Mouse (Mus musculus): ENCODE measurements at regions not wholly inside any gene's neighbourhood (a gene's known extent, or its start where the extent isn't known, plus 50 kb on each side); places are given as distances from the start of the nearest gene placed in this dataset.

GRCm38 (mm10) chr7:77966658-77967057 is 771.2 kb downstream of the Ntrk3 start:
- no peak for DNase-seq

- DNase-seq: no peak
Measured at GRCm38 (mm10) chr7:77933366-77933765, 804.4 kb downstream of the Ntrk3 start.

GRCm38 (mm10) chr7:77928479-77929467 is 809.0 kb downstream of the Ntrk3 start:
- no peak for DNase-seq

- no peak for DNase-seq
Measured at GRCm38 (mm10) chr7:77899231-77899630, 838.6 kb downstream of the Ntrk3 start.

GRCm38 (mm10) chr7:77888543-77888942 is 849.3 kb downstream of the Ntrk3 start:
- no peak for DNase-seq

GRCm38 (mm10) chr7:77882605-77883354 is 855.0 kb downstream of the Ntrk3 start:
- DNase-seq: no peak

GRCm38 (mm10) chr7:77867518-77867917 is 870.3 kb downstream of the Ntrk3 start:
- DNase-seq: no peak

GRCm38 (mm10) chr7:77861841-77862240 is 876.0 kb downstream of the Ntrk3 start:
- peak; percentile 23 to 44 for DNase-seq

- DNase-seq: no peak
Measured at GRCm38 (mm10) chr7:77858436-77858835, 879.4 kb downstream of the Ntrk3 start.

- DNase-seq: no peak
Measured at GRCm38 (mm10) chr7:77857979-77858378, 879.8 kb downstream of the Ntrk3 start.

- DNase-seq: no peak
Measured at GRCm38 (mm10) chr7:77855653-77856239, 882.1 kb downstream of the Ntrk3 start.

GRCm38 (mm10) chr7:77855077-77855476 is 882.7 kb downstream of the Ntrk3 start:
- DNase-seq: no peak

GRCm38 (mm10) chr7:77824261-77824959 is 913.4 kb downstream of the Ntrk3 start:
- no peak for DNase-seq

- DNase-seq: no peak
Measured at GRCm38 (mm10) chr7:77812052-77812903, 925.5 kb downstream of the Ntrk3 start.

- no peak for DNase-seq
Measured at GRCm38 (mm10) chr7:77786801-77787200, 951.0 kb downstream of the Ntrk3 start.

GRCm38 (mm10) chr7:77771711-77772449 is 965.9 kb downstream of the Ntrk3 start:
- peak in 1 of 2 experiments; percentile 6 for DNase-seq

- DNase-seq: no peak
Measured at GRCm38 (mm10) chr7:77738996-77739765, 998.6 kb downstream of the Ntrk3 start.
